ENCODE assay signal across 8 mouse cellular contexts in the genomic region with DNA sequence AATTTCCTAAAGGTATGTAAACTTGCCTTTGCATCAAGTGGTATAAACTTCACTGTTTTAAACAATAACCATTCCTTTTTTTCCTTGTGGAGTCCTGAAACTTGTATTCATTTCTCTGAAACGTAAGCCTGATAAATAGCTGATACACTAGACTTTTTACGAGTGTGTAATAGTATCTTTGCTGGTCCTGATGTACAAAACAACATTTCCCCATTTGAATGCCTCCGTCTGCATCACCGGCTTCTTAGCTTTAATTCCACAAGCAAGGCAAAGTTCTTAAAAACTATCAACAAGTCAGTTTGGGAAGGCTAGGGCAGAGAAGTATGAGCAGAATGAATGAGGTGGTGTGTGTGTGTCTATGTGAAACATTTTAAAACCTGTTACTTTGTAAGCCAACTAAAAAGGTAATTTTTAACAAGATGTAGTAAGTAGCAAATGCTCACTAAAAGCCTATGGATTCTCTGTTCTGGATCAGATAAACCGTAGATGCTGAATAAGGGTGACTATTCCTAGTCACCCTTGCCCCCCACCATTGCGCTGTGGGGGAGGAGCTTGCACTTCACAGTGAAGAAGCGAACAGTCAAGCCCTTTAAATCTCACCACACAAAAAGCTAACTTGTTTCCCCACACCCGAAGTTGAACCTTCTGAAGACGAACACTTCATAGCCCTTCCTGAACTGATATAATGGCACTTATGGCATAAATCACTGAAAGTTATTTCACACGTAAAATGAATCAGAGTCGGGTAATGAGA. TPM values are rescaled to one million over a fixed set of nuclear protein-coding genes. Genes with fewer than 3 reads are reported as not detected.
DNase-seq lines count a peak whose midpoint lies in the region; ATAC-seq and TF ChIP-seq lines count a peak whose summit lies in the region.

No protein-coding gene starts in this region.

- no peak for DNase-seq in left cerebral cortex, adult 2 months (ENCODE audit: extremely low spot score in 1 of 2, low spot score in 2 of 2)
- no peak for DNase-seq in left cerebral cortex, adult 9 months (ENCODE audit: low spot score in 2 of 2)
- peak; percentile 57 for DNase-seq in embryo, embryonic 11 days
- peak; percentile 33 for DNase-seq in retina, embryonic 14.5 days (ENCODE audit: low spot score)
- DNase-seq in ovary, postnatal 10 days (ENCODE audit: low spot score) = no peak
- no peak for DNase-seq in left cerebral cortex, postnatal 14 days (ENCODE audit: low spot score in 2 of 2)

- no peak for ATAC-seq in hindbrain, embryonic 13.5 days (ENCODE audit: low FRiP score)
- no peak for ATAC-seq in liver, embryonic 15.5 days (ENCODE audit: insufficient read depth)

- H3K9me3 ChIP-seq in hindbrain, embryonic 13.5 days = no peaks in the 10 kb centered on the region
- H3K9me3 ChIP-seq in liver, embryonic 15.5 days (replicated peaks) = no peaks in the 10 kb centered on the region

- H3K4me1 ChIP-seq in hindbrain, embryonic 13.5 days (replicated peaks) = peaks cover 23% of the 10 kb centered on the region
- peaks cover 56% of the 10 kb centered on the region for H3K4me1 ChIP-seq in liver, embryonic 15.5 days (replicated peaks)

- H3K27me3 ChIP-seq in hindbrain, embryonic 13.5 days = no peaks in the 10 kb centered on the region
- H3K27me3 ChIP-seq in liver, embryonic 15.5 days = no peaks in the 10 kb centered on the region

- no peaks in the 10 kb centered on the region for H3K36me3 ChIP-seq in hindbrain, embryonic 13.5 days
- no peaks in the 10 kb centered on the region for H3K36me3 ChIP-seq in liver, embryonic 15.5 days (replicated peaks)

- no peak for TF ChIP-seq CTCF in left cerebral cortex, adult 2 months (IDR thresholded peaks at IDR 0.05)

- peak overlapping the region; percentile 92 for H3K4me3 ChIP-seq in left cerebral cortex, adult 2 months
- peak overlapping the region; percentile 87 for H3K4me3 ChIP-seq in hindbrain, embryonic 13.5 days
- H3K4me3 ChIP-seq in liver, embryonic 15.5 days (replicated peaks) = peak overlapping the region; percentile 99

- H3K4me2 ChIP-seq in hindbrain, embryonic 13.5 days = peak overlapping the region; percentile 77
- H3K4me2 ChIP-seq in liver, embryonic 15.5 days = peak overlapping the region; percentile 96

- intact Hi-C loops in left cerebral cortex, adult 2 months (cut with DNase I) = loop anchor here (5.0 kb wide), 1 partner anchor 110 kb away; a partner anchor contains a TSS
- intact Hi-C loops in left cerebral cortex, postnatal 14 days (cut with DNase I) = loop anchor here (10.0 kb wide), 1 partner anchor 363 kb away; a partner anchor contains a TSS

- 29% methylated on average over 11 of the region's 11 CpGs for WGBS in hindbrain, embryonic 13.5 days
- WGBS in liver, embryonic 15.5 days (ENCODE audit: insufficient replicate concordance) = 10% methylated on average over 11 of the region's 11 CpGs

- H3K9ac ChIP-seq in hindbrain, embryonic 13.5 days = no peak overlapping the region
- peak overlapping the region; percentile 100 for H3K9ac ChIP-seq in liver, embryonic 15.5 days

- no peak overlapping the region for H3K27ac ChIP-seq in left cerebral cortex, adult 2 months
- H3K27ac ChIP-seq in hindbrain, embryonic 13.5 days = no peak overlapping the region
- H3K27ac ChIP-seq in liver, embryonic 15.5 days (replicated peaks) = peak overlapping the region; percentile 100

RNA-seq across cellular contexts. Expression of a gene that starts 1.9 kb away (rescaled TPM):
- 10 to 100 TPM; 27.6 to 29.3 TPM for total RNA-seq in left cerebral cortex, adult 2 months (2021)
- 21.5 and 22.2 TPM in 2 replicates for polyA plus RNA-seq in hindbrain, embryonic 13.5 days (2015; fragmentation: Nextera tagmentation; extraction: Ambion mirVana)
- polyA plus RNA-seq in liver, embryonic 15.5 days (2015; fragmentation: Nextera tagmentation; extraction: Ambion mirVana) = 50.5 and 60.6 TPM in 2 replicates
- 10 to 100 TPM; 24.9 to 29.7 TPM for total RNA-seq in left cerebral cortex, postnatal 14 days (2021)

RNA-seq across cellular contexts. Expression of a gene that starts 34.0 kb away (rescaled TPM):
- 10 to 100 TPM; 25.0 to 27.3 TPM for total RNA-seq in left cerebral cortex, adult 2 months (2021)
- 41.4 and 46.8 TPM in 2 replicates for polyA plus RNA-seq in hindbrain, embryonic 13.5 days (2015; fragmentation: Nextera tagmentation; extraction: Ambion mirVana)
- 19.2 and 19.6 TPM in 2 replicates for polyA plus RNA-seq in liver, embryonic 15.5 days (2015; fragmentation: Nextera tagmentation; extraction: Ambion mirVana)
- total RNA-seq in left cerebral cortex, postnatal 14 days (2021) = 10 to 100 TPM; 22.8 to 24.6 TPM

Comparison
In these comparisons a context has a peak if more than half of its experiments do, and no peak if none do; other contexts are left out.
1. DNase-seq: peak in embryo, embryonic 11 days (single experiment) and retina, embryonic 14.5 days (single experiment); none in left cerebral cortex, adult 2 months (0 of 2), left cerebral cortex, adult 9 months (0 of 2), ovary, postnatal 10 days (single experiment) and left cerebral cortex, postnatal 14 days (0 of 2).
2. Peak in every context shown above with its lines, with median percentiles within 50 percentile points of each other: H3K4me3 ChIP-seq.